Mouse (Mus musculus) erythroblast, embryonic 14.5 days (primary cell): Measurements from ENCODE around the gene Nkx2-5.

Experiments
- GATA1 ChIP-seq: IDR thresholded peaks from 2 replicates; pipeline ENCODE4 v1.6.1; 2012; ENCODE audit warnings: low read length, inconsistent platforms, mixed read lengths
- TAL1 ChIP-seq: IDR thresholded peaks from 3 replicates; pipeline ENCODE4 v1.6.1; 2012; ENCODE audit warnings: low read length, inconsistent platforms, mixed read lengths

DNA sequence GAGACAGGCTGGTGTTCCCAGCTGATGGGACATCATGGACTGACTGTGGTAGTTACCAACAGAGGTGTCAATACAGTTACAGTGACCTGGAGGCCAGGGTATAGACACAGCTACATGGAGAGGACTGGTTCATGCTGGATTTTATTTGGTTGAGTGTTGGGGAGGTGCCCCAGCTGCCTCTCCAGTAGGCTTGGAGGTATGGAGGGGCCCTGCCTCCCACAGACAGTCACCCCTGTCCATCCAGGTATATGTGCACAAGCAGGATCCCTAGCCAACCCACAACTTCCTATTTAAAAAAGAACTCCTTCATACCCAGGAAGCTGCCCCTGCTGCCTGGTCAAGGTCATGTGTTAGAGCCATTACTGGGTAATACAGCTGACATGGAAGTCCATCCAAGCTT, 27.0 kb downstream of the Nkx2-5 start:
- TF ChIP-seq GATA1 = no peak
- TF ChIP-seq TAL1 = no peak
